Mouse (Mus musculus) neutrophil, adult 5-6 weeks (primary cell): ENCODE results near the gene Lamc1. TPM values are rescaled to one million over a fixed set of nuclear protein-coding genes. Genes with fewer than 3 reads are reported as not detected.

ENCODE experiments used
- ATAC-seq: fragments of 151-379, 151-347 bp; 2 replicates; pipeline ENCODE4 v1.8.0; 2017; ENCODE audit warnings: mild to moderate bottlenecking, moderate TSS enrichment; ENCODE audit not compliant: insufficient number of reproducible peaks, poor library complexity, low FRiP score, severe bottlenecking; ENCODE audit errors: extremely low read depth
- total RNA-seq: library from RNA; stranded (forward); fragments of 200-1000 nt; gene quantifications from 2 replicates; pipeline ENCODE4 v1.2.3, GENCODE M21; 2017

The Lamc1 gene
- total RNA-seq, 1 experiment from 2014 or later = 13.8 TPM

GRCm38 (mm10) chr1:153219376-153219775 is 113.2 kb downstream of the Lamc1 start:
- ATAC-seq = no peak

DNA sequence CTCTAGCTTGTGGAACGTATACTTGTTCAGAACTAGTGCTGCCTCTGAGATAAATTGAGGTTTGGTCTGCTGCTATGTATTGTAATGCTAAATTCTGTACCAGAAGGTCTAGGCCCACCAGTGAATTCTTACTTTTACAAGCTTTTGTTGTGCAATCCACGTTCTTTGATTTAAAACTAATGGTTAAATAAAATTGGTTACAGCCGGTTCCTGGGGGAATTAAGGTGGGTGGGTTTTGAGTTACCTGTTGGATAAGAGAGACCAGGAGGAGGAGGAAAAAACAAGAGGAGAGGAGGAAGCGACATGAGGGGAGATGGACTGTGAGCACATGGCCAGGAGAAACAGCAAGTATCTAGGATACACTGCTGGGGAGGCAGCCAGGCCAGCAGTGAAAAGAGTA is 116.1 kb downstream of the Lamc1 start:
- ATAC-seq = no peak

DNA sequence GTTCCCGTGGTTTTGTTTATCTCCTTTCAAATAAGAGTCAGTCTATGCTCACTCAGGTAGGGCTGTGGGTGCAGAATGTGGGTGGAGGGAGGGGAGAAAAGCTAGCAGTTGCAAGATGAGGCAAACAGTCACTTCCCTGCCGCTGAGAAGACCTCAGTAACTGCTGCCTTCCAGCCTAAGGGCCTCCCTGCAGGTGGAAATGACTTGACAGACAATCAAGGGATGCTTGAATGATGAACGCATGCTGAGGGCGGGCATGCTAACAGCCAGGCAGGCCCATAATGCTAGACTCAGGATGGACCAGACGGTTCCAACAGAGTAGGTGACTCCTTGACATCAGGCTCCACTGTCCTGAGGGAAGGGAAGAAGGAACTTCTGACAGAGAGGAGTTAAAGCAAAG is 116.9 kb downstream of the Lamc1 start:
- no peak for ATAC-seq

- no peak for ATAC-seq
These were observed 121.6 kb downstream of the Lamc1 start for GRCm38 (mm10) chr1:153210992-153211391.

GRCm38 (mm10) chr1:153210198-153210597 is 122.4 kb downstream of the Lamc1 start:
- ATAC-seq = no peak

GRCm38 (mm10) chr1:153202195-153202594 is 130.4 kb downstream of the Lamc1 start:
- no peak for ATAC-seq

- no peak for ATAC-seq
These were observed 131.1 kb downstream of the Lamc1 start for GRCm38 (mm10) chr1:153201448-153201847.

- no peak for ATAC-seq
These were observed 135.2 kb downstream of the Lamc1 start for GRCm38 (mm10) chr1:153197316-153197850.

GRCm38 (mm10) chr1:153192945-153193344 is 139.6 kb downstream of the Lamc1 start:
- ATAC-seq = no peak

- ATAC-seq = no peak
These were observed 140.2 kb downstream of the Lamc1 start for GRCm38 (mm10) chr1:153192379-153192778.

- no peak for ATAC-seq
These were observed 140.7 kb downstream of the Lamc1 start for GRCm38 (mm10) chr1:153191943-153192329.

DNA sequence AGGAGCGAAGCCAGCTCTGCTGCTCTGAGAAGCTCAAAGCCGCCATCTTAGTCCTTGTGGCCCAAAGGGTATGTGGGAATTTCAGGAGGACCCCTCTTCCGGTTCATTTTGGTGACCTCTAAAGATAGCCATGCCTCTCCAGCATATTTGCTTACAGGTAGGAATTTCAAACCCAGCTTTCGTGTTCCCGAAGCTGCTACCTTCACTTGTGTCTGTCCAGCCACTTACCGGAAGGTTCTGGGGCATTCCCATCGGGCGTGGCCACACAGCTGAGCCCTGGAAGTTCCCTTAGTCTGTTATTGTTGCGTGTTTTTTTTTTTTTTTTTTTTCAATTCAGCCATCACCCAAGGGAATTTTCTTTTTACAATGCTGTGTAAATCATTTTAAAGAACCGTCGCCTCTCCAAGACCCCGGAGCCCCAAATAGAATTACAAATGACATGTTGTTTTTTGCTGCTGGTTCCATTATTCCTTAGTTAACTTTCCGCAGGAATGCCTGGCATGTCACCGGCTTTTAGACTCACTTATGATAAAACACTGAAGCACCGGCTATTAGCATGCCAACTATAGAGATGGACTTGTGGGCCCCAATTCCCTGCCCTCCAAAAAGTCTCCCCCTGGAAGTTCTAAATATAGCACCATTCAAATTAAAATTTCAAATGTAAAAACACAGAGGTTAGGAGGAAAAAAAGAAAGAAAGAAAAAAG is 141.2 kb downstream of the Lamc1 start:
- no peak for ATAC-seq

DNA sequence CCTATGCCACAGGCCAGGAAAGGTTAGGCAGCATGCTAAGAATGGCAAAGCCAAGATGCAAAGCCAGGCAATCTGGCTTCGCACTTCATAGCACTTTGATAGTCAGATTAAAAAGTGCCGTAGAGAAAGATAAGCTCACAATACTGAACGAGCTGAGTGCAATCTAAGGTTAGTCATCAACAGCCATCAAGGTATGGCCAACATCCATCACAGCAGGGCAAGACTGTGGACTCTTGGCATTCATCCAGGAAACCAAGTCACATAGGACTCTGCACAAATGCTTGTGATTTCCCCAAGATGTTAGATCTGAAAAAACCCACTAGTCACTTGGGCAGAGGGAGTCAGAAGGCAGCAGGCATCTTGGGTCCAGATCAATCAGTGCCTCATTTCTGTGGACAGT is 144.5 kb downstream of the Lamc1 start:
- no peak for ATAC-seq

GRCm38 (mm10) chr1:153185828-153186803 is 146.5 kb downstream of the Lamc1 start, which contains the start of gene Lamc2:
TSS of gene Lamc2 (minus strand) at chr1:153186447.
- no peak for ATAC-seq

- no peak for ATAC-seq
These were observed 151.8 kb downstream of the Lamc1 start for GRCm38 (mm10) chr1:153180586-153181289.

DNA sequence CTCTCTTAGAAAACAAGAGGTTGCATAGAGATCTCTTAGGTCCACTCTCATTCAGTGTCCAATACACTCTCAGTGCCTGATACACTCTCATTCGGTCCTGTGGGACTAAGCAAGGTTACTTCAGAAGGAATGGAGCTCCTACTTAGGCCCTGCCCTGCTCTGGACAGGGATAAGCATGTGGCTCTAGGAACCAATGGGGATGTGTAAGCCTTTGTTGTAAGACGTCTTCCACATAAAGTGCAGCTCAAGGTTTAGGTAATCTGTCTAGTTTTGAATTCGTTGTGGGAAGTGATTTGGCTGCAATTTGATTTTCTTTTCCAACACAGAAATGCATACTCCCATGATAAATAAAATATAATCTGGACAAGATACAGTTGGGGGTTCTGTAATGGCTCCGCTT is 152.4 kb downstream of the Lamc1 start:
- no peak for ATAC-seq

- ATAC-seq = no peak
These were observed 157.8 kb downstream of the Lamc1 start for GRCm38 (mm10) chr1:153174801-153175200.

GRCm38 (mm10) chr1:153173276-153173675 is 159.3 kb downstream of the Lamc1 start:
- no peak for ATAC-seq

DNA sequence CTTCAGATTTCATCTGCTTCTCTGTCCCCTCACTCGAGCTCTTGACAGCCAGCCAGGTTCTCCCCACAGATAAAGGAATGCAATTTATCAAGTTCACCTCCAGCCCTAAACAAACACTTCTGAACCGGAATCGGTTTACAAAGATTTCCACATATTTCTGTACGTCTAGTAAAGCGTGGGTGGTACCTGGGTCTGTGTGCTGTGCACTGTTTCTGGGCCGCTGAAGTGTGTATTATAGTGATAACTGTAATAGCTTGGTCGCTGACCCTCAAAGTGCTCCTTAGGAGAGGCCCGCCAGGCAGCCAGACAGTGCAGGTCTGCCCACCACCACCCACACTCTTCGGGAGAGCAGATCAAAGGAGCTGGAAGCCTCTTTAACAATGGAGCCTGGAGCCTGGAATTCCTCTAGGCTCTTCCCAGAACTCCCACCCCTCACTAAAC is 160.3 kb downstream of the Lamc1 start:
- no peak for ATAC-seq
